Mouse (Mus musculus) forebrain, embryonic 13.5 days (tissue): Measurements from ENCODE around the gene Guk1. TPM values are rescaled to one million over a fixed set of nuclear protein-coding genes. Genes with fewer than 3 reads are reported as not detected.
"Not testable (repeated sequence)": the region's sequence is repeated elsewhere in the genome, so short reads cannot be mapped to it uniquely, and the experiment has no call there.

Experiments used
- ATAC-seq: fragments of 200-750 bp; cut with Nextera tagmentation; 2 replicates; pipeline ENCODE4 v1.8.0; 2017
- H3K27ac ChIP-seq: fragments of 300-500 bp; sonication (generic); 2 replicates; pipeline ENCODE4 v1.5.1; 2015; ENCODE audit warnings: inconsistent platforms, mild to moderate bottlenecking, moderate library complexity
- H3K27me3 ChIP-seq: fragments of 300-500 bp; sonication (generic); 2 replicates; pipeline ENCODE4 v1.6.1; 2015; ENCODE audit warnings: mild to moderate bottlenecking, inconsistent platforms
- H3K36me3 ChIP-seq: fragments of 300-500 bp; sonication (generic); 2 replicates; pipeline ENCODE4 v1.6.1; 2015; ENCODE audit warnings: mild to moderate bottlenecking, inconsistent platforms; ENCODE audit not compliant: poor library complexity, severe bottlenecking
- H3K4me1 ChIP-seq: fragments of 300-500 bp; sonication (generic); 2 replicates; pipeline ENCODE4 v1.6.1; 2015; ENCODE audit warnings: inconsistent platforms
- H3K4me2 ChIP-seq: fragments of 300-500 bp; sonication (generic); 2 replicates; pipeline ENCODE4 v1.6.1; 2015; ENCODE audit warnings: inconsistent platforms, mild to moderate bottlenecking, moderate library complexity
- H3K4me3 ChIP-seq: fragments of 300-500 bp; sonication (generic); 2 replicates; pipeline ENCODE4 v1.5.1; 2015; ENCODE audit warnings: mild to moderate bottlenecking, inconsistent platforms
- H3K9ac ChIP-seq: fragments of 300-500 bp; sonication (generic); 2 replicates; pipeline ENCODE4 v1.6.1; 2015; ENCODE audit warnings: mild to moderate bottlenecking, inconsistent platforms
- H3K9me3 ChIP-seq: fragments of 300-500 bp; sonication (generic); replicated peaks from 2 replicates; pipeline ENCODE4 v1.6.1; 2016; ENCODE audit warnings: inconsistent platforms
- whole genome bisulfite sequencing: fragments of 180-500 bp; shearing (Covaris S2); methylation state at CpG from one replicate; pipeline ENCODE4 v1.1.7; 2015; 5-methylcytosine and 5-hydroxymethylcytosine counted together
- polyA plus RNA-seq: library from polyadenylated mRNA; unstranded; fragments of >200 nt; fragmentation: Nextera tagmentation; extraction: Ambion mirVana; gene quantifications from 2 replicates; pipeline ENCODE4 v1.2.1, GENCODE M21; 2015

Gene Guk1
- polyA plus RNA-seq, 1 experiment from 2014 or later: 127 TPM

- no peak overlapping the region for H3K4me3 ChIP-seq
- H3K9me3 ChIP-seq: no peaks in the 10 kb centered on the region
- no peaks in the 10 kb centered on the region for H3K27me3 ChIP-seq
- no peak for ATAC-seq
- no peak overlapping the region for H3K27ac ChIP-seq
- H3K4me1 ChIP-seq: peaks cover 49% of the 10 kb centered on the region
- peaks cover 9% of the 10 kb centered on the region; the same call in 1 of the 2 replicates for H3K36me3 ChIP-seq
- no peak overlapping the region for H3K9ac ChIP-seq
- WGBS: 77% methylated on average over 2 of the region's 2 CpGs
- no peak overlapping the region for H3K4me2 ChIP-seq
These were observed 32.5 kb upstream of the Guk1 start for GRCm38 (mm10) chr11:59224470-59224869.

DNA sequence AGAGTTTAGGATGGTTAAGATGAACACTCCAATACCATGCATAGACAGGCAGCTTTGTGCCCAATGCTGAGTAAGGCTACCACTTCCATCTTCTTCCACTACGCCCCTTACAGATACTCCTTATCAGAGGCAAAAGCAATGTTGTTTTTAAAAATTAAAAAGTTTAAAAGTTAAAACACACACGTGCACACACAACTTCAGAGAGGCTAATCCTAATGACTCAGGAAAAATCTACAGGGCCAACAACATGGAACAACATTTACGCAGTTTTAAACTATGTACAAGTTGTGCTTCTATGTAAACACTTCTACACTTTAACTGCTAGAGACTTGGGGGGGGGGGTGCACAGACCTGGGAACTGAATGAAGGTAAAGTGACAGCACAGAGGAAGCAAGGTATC, 32.0 kb upstream of the Guk1 start:
- Histone ChIP-seq H3K27me3 (no peaks in the 10 kb centered on the region), H3K27ac (no peak overlapping the region), H3K4me2 (no peak overlapping the region), H3K9ac (no peak overlapping the region), H3K4me3 (no peak overlapping the region), H3K4me1 (peaks cover 49% of the 10 kb centered on the region), H3K9me3 (no peaks in the 10 kb centered on the region), H3K36me3 (peaks cover 12% of the 10 kb centered on the region; the same call in 1 of the 2 replicates)
- no peak for ATAC-seq
- 95% methylated on average over 3 of the region's 3 CpGs for WGBS

DNA sequence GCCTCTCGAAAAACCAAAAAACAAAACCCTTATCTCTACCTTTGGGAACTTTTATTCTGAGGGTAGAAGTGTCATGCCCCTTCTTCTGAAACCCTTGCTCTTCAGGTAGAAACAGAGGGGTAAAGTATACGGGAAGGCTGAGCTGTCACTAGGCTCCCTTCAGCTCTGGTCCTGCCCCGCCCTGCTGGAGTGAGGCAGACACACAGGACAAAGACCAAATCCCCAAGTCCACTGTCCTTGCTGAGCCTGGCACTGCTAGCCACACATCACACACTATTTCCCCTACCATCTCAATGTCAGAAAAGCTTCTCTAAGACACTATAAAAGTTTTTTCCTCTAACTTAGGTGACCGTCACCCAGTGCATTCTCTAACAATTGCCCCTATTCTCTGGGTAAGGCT, 30.3 kb upstream of the Guk1 start:
- H3K4me2 ChIP-seq: no peak overlapping the region
- H3K36me3 ChIP-seq: peaks cover 21% of the 10 kb centered on the region
- no peak overlapping the region for H3K27ac ChIP-seq
- 87% methylated on average over 4 of the region's 4 CpGs for WGBS
- no peak for ATAC-seq
- no peak overlapping the region for H3K4me3 ChIP-seq
- no peaks in the 10 kb centered on the region for H3K27me3 ChIP-seq
- no peak overlapping the region for H3K9ac ChIP-seq
- H3K9me3 ChIP-seq: no peaks in the 10 kb centered on the region
- peaks cover 41% of the 10 kb centered on the region for H3K4me1 ChIP-seq

- no peak for ATAC-seq
- Histone ChIP-seq H3K4me3 (no peak overlapping the region), H3K27me3 (no peaks in the 10 kb centered on the region), H3K36me3 (peaks cover 21% of the 10 kb centered on the region), H3K9ac (no peak overlapping the region), H3K9me3 (no peaks in the 10 kb centered on the region), H3K27ac (no peak overlapping the region), H3K4me1 (peaks cover 34% of the 10 kb centered on the region), H3K4me2 (no peak overlapping the region)
These were observed 29.6 kb upstream of the Guk1 start for GRCm38 (mm10) chr11:59221604-59222003.

DNA sequence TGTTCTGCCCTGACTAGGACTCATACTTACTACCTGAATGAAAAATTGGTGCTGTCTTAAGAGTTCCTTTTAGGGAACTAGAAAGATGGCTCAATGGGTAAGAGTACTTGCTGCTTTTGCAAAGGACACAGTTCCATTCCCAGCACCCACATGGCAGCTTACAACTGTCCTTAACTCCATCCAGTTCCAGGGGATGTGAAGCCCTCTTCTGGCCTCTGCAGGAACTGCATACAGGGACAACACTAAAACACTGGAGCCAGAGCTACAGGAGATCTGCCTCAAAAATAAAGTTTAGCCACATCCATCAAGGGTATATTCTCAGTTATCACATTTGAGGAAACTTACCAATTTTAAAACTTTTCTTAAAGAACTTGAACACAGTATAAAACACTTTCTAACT, 27.1 kb upstream of the Guk1 start:
- no peak overlapping the region for H3K27ac ChIP-seq
- H3K4me1 ChIP-seq: peaks cover 10% of the 10 kb centered on the region
- no peaks in the 10 kb centered on the region for H3K9me3 ChIP-seq
- H3K4me3 ChIP-seq: no peak overlapping the region
- no peak for ATAC-seq
- peaks cover 27% of the 10 kb centered on the region for H3K36me3 ChIP-seq
- no peaks in the 10 kb centered on the region for H3K27me3 ChIP-seq
- H3K9ac ChIP-seq: no peak overlapping the region
- no peak overlapping the region for H3K4me2 ChIP-seq

- no peak for ATAC-seq
- WGBS: 97% methylated on average over 4 of the region's 4 CpGs
- Histone ChIP-seq H3K27ac (no peak overlapping the region), H3K9ac (no peak overlapping the region), H3K4me2 (no peak overlapping the region), H3K9me3 (no peaks in the 10 kb centered on the region), H3K4me1 (peaks cover 4% of the 10 kb centered on the region), H3K4me3 (no peak overlapping the region), H3K36me3 (peaks cover 30% of the 10 kb centered on the region), H3K27me3 (no peaks in the 10 kb centered on the region)
These were observed 26.5 kb upstream of the Guk1 start for GRCm38 (mm10) chr11:59218389-59218998.

DNA sequence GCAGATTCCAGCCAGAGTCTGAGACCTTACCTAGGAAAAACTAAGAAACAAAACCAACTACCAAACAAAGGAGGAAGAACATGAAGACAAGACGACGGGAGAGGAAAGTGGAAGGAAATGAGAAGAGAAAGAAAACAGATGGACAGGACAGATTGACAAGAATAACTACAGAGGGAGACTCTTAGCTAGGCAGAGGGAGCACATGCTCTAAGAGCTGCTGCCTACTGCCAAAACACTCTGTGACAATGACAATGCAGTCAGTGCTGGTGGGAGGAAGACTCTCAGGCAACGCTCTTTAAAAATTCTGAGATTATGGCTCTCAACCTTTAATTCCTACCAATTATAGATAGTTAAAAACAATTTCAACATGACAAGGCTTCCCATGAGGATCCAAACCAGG, 24.9 kb upstream of the Guk1 start:
- peaks cover 44% of the 10 kb centered on the region for H3K36me3 ChIP-seq
- H3K4me2 ChIP-seq: no peak overlapping the region
- ATAC-seq: no peak
- no peak overlapping the region for H3K4me3 ChIP-seq
- H3K4me1 ChIP-seq: no peaks in the 10 kb centered on the region
- no peaks in the 10 kb centered on the region for H3K9me3 ChIP-seq
- 85% methylated on average over 3 of the region's 3 CpGs for WGBS
- no peak overlapping the region for H3K9ac ChIP-seq
- H3K27me3 ChIP-seq: no peaks in the 10 kb centered on the region
- H3K27ac ChIP-seq: 0 out of 2 replicates have a peak overlapping the region, but pooled peaks have one; percentile 25

DNA sequence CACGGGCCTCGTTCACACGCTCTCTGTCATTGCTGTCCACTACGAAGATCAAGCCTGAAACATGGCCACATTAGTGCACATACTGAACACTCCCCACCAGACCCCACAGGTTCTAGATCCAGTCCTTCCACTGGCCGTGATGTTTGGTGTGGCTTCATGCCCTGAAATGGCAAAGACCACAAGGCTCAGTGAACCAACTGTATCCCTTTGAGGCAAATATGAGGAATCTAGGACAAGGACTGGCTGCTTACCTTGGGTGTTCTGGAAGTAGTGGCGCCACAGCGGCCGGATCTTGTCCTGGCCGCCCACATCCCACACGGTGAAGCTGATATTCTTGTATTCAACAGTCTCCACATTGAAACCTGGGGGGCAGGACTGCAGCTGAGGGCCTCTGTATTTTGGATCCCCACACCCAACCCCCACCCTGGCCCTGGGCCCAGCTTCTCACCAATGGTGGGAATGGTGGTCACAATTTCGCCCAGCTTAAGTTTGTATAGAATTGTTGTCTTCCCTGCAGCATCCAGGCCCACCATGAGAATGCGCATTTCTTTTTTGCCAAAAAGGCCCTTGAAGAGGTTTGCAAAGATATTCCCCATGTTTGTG, 21.0 kb upstream of the Guk1 start:
- Histone ChIP-seq H3K4me2 (no peak overlapping the region), H3K4me1 (peaks cover 19% of the 10 kb centered on the region), H3K9me3 (no peaks in the 10 kb centered on the region), H3K9ac (no peak overlapping the region), H3K4me3 (no peak overlapping the region), H3K27ac (no peak overlapping the region), H3K27me3 (no peaks in the 10 kb centered on the region), H3K36me3 (peaks cover 50% of the 10 kb centered on the region)
- no peak for ATAC-seq
- 92% methylated on average over 12 of the region's 12 CpGs for WGBS

DNA sequence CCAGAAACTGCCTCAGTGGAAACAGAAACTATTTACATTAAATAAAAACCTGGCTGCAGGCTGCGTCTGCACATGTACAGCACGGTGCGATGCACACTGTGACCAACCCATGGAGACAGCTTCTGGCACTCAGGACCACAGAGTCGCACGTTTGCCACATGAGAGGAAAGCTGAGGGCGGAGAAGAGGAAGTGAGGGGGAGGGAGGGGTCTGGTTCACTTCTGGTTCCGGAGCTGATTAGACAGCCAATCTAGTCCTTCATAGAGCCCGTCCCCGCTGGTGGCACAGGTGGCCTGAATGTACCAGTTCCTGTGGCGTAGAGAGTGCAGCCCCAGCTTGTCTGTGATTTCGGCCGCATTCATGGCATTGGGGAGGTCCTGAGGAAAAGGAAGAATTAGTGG, 20.3 kb upstream of the Guk1 start:
- H3K27ac ChIP-seq, H3K9me3 ChIP-seq, H3K9ac ChIP-seq, H3K4me2 ChIP-seq, H3K27me3 ChIP-seq, ATAC-seq, H3K4me3 ChIP-seq: not testable (repeated sequence)
- Histone ChIP-seq H3K36me3 (peaks cover 50% of the 10 kb centered on the region), H3K4me1 (peaks cover 23% of the 10 kb centered on the region)
- WGBS: 89% methylated on average over 12 of the region's 12 CpGs

- WGBS: 88% methylated on average over 9 of the region's 9 CpGs
These were observed 19.5 kb upstream of the Guk1 start for GRCm38 (mm10) chr11:59211561-59211960.

DNA sequence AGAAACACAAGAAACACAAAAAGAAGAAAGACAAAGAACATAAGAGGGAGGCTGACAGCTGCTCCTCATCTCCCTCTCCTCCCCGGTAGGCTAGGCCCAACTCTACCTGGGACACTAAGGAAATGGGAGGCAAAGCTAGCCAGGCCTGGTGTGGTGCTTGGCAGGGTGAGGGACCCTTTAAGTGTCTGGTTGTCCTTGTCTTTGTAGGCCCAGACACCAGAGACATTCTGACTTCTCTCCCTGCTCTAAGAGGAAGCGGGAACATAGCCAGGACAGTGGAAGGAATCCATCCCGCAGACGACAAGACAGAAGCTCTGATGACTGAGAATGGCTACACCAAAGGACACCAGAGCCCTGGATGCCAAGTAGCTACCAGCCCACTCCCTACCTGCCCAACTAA, 18.0 kb upstream of the Guk1 start:
- Histone ChIP-seq H3K27ac (no peak overlapping the region), H3K4me2 (no peak overlapping the region), H3K9ac (no peak overlapping the region), H3K4me3 (no peak overlapping the region), H3K36me3 (peaks cover 67% of the 10 kb centered on the region), H3K4me1 (peaks cover 23% of the 10 kb centered on the region), H3K9me3 (no peaks in the 10 kb centered on the region), H3K27me3 (no peaks in the 10 kb centered on the region)
- ATAC-seq: no peak
- WGBS: 87% methylated on average over 4 of the region's 4 CpGs

More at GRCm38 (mm10) chr11:59211561-59211960, 19.5 kb upstream of the Guk1 start:
- H3K4me2 ChIP-seq, H3K9me3 ChIP-seq, ATAC-seq, H3K9ac ChIP-seq, H3K27ac ChIP-seq, H3K4me3 ChIP-seq, H3K27me3 ChIP-seq: not testable (repeated sequence)
- H3K36me3 ChIP-seq: peaks cover 52% of the 10 kb centered on the region
- H3K4me1 ChIP-seq: peaks cover 23% of the 10 kb centered on the region

GRCm38 (mm10) chr11:59209580-59209979, 17.6 kb upstream of the Guk1 start:
- peak overlapping the region; percentile 82 for H3K4me2 ChIP-seq
- no peak overlapping the region for H3K27ac ChIP-seq
- no peaks in the 10 kb centered on the region for H3K27me3 ChIP-seq
- H3K4me3 ChIP-seq: peak overlapping the region; percentile 60
- no peaks in the 10 kb centered on the region for H3K9me3 ChIP-seq
- H3K9ac ChIP-seq: no peak overlapping the region
- WGBS: 60% methylated on average over 5 of the region's 5 CpGs
- peaks cover 23% of the 10 kb centered on the region for H3K4me1 ChIP-seq
- peaks cover 68% of the 10 kb centered on the region for H3K36me3 ChIP-seq
- ATAC-seq: no peak

- Histone ChIP-seq H3K9me3 (no peaks in the 10 kb centered on the region), H3K4me3 (peak overlapping the region; percentile 60), H3K4me1 (peaks cover 23% of the 10 kb centered on the region), H3K4me2 (peak overlapping the region; percentile 82), H3K9ac (peak overlapping the region; percentile 89), H3K27me3 (no peaks in the 10 kb centered on the region), H3K36me3 (peaks cover 68% of the 10 kb centered on the region), H3K27ac (peak overlapping the region; percentile 86; the same call in 1 of the 2 replicates)
- peak; percentile 25 for ATAC-seq
- WGBS: 13% methylated on average over 18 of the region's 18 CpGs
These were observed 17.0 kb upstream of the Guk1 start for GRCm38 (mm10) chr11:59209003-59209441.
